Mouse (Mus musculus) embryonic facial prominence, embryonic 13.5 days (tissue): Measurements from ENCODE around the gene Pum2. TPM values are rescaled to one million over a fixed set of nuclear protein-coding genes. Genes with fewer than 3 reads are reported as not detected.

Source experiments
- ATAC-seq: fragments of 200-750 bp; cut with Nextera tagmentation; 2 replicates; pipeline ENCODE4 v1.8.0; 2017; ENCODE audit warnings: low read depth; ENCODE audit not compliant: insufficient number of reproducible peaks, insufficient read depth, low FRiP score, low TSS enrichment
- H3K27ac ChIP-seq: fragments of 300-500 bp; sonication (generic); 2 replicates; pipeline ENCODE4 v1.5.1; 2015; ENCODE audit warnings: moderate library complexity, mild to moderate bottlenecking, inconsistent platforms
- H3K27me3 ChIP-seq: fragments of 300-500 bp; sonication (generic); 2 replicates; pipeline ENCODE4 v1.6.1; 2015; ENCODE audit warnings: mild to moderate bottlenecking, inconsistent platforms
- H3K36me3 ChIP-seq: fragments of 300-500 bp; sonication (generic); 2 replicates; pipeline ENCODE4 v1.6.1; 2015; ENCODE audit warnings: mild to moderate bottlenecking, inconsistent platforms
- H3K4me1 ChIP-seq: fragments of 300-500 bp; sonication (generic); 2 replicates; pipeline ENCODE4 v1.6.1; 2015; ENCODE audit warnings: inconsistent platforms
- H3K4me2 ChIP-seq: fragments of 300-500 bp; sonication (generic); 2 replicates; pipeline ENCODE4 v1.6.1; 2015; ENCODE audit warnings: moderate library complexity, mild to moderate bottlenecking, inconsistent platforms
- H3K4me3 ChIP-seq: fragments of 300-500 bp; sonication (generic); 2 replicates; pipeline ENCODE4 v1.5.1; 2015; ENCODE audit warnings: mild to moderate bottlenecking, inconsistent platforms
- H3K9ac ChIP-seq: fragments of 300-500 bp; sonication (generic); 2 replicates; pipeline ENCODE4 v1.6.1; 2015; ENCODE audit warnings: mild to moderate bottlenecking, inconsistent platforms
- H3K9me3 ChIP-seq: fragments of 300-500 bp; sonication (generic); 2 replicates; pipeline ENCODE4 v1.6.1; 2016; ENCODE audit warnings: inconsistent platforms
- WGBS: fragments of 180-500 bp; shearing (Covaris S2); methylation state at CpG from one replicate; pipeline ENCODE4 v1.1.7; 2015; ENCODE audit warnings: mixed read lengths; 5-methylcytosine and 5-hydroxymethylcytosine counted together
- polyA plus RNA-seq: library from polyadenylated mRNA; unstranded; fragments of >200 nt; fragmentation: Nextera tagmentation; extraction: Ambion mirVana; gene quantifications from 2 replicates; pipeline ENCODE4 v1.2.1, GENCODE M21; 2015

Gene Pum2
- polyA plus RNA-seq, 1 experiment from 2014 or later: 50.2 TPM

- Histone ChIP-seq H3K9me3 (no peaks in the 10 kb centered on the region), H3K27me3 (no peaks in the 10 kb centered on the region), H3K4me3 (no peak overlapping the region), H3K4me1 (peaks cover 98% of the 10 kb centered on the region), H3K4me2 (no peak overlapping the region), H3K9ac (no peak overlapping the region), H3K36me3 (no peaks in the 10 kb centered on the region), H3K27ac (peak overlapping the region; percentile 35)
- ATAC-seq: no peak
- WGBS: 69% methylated on average over 9 of the region's 9 CpGs
Measured at GRCm38 (mm10) chr12:8781681-8782378, 107.9 kb downstream of the Pum2 start.

GRCm38 (mm10) chr12:8782565-8782964 lies 108.6 kb downstream of the Pum2 start:
- Histone ChIP-seq H3K27me3 (no peaks in the 10 kb centered on the region), H3K9ac (no peak overlapping the region), H3K36me3 (no peaks in the 10 kb centered on the region), H3K9me3 (no peaks in the 10 kb centered on the region), H3K27ac (peak overlapping the region; percentile 35), H3K4me1 (peaks cover 98% of the 10 kb centered on the region), H3K4me3 (no peak overlapping the region), H3K4me2 (no peak overlapping the region)
- 75% methylated on average over 3 of the region's 3 CpGs for WGBS
- no peak for ATAC-seq

GRCm38 (mm10) chr12:8784189-8784588 lies 110.3 kb downstream of the Pum2 start:
- Histone ChIP-seq H3K27ac (0 out of 2 replicates have a peak overlapping the region, but pooled peaks have one; percentile 16), H3K36me3 (peaks cover 11% of the 10 kb centered on the region), H3K9ac (0 out of 2 replicates have a peak overlapping the region, but pooled peaks have one; percentile 27), H3K4me3 (no peak overlapping the region), H3K9me3 (no peaks in the 10 kb centered on the region), H3K27me3 (no peaks in the 10 kb centered on the region), H3K4me1 (peaks cover 91% of the 10 kb centered on the region), H3K4me2 (no peak overlapping the region)
- no peak for ATAC-seq
- WGBS: 73% methylated on average over 9 of the region's 9 CpGs

GRCm38 (mm10) chr12:8786476-8786875 lies 112.5 kb downstream of the Pum2 start:
- Histone ChIP-seq H3K27ac (peak overlapping the region; percentile 62), H3K27me3 (no peaks in the 10 kb centered on the region), H3K4me3 (no peak overlapping the region), H3K9me3 (no peaks in the 10 kb centered on the region), H3K4me1 (peaks cover 68% of the 10 kb centered on the region), H3K4me2 (no peak overlapping the region; the same call in 1 of the 2 replicates), H3K9ac (no peak overlapping the region), H3K36me3 (peaks cover 33% of the 10 kb centered on the region)
- no peak for ATAC-seq
- 65% methylated on average over 5 of the region's 5 CpGs for WGBS

- H3K27me3 ChIP-seq: no peaks in the 10 kb centered on the region
- H3K4me3 ChIP-seq: no peak overlapping the region
- peaks cover 62% of the 10 kb centered on the region for H3K4me1 ChIP-seq
- no peak overlapping the region for H3K9ac ChIP-seq
- peaks cover 40% of the 10 kb centered on the region for H3K36me3 ChIP-seq
- no peak overlapping the region; the same call in 1 of the 2 replicates for H3K4me2 ChIP-seq
- ATAC-seq: no peak
- H3K9me3 ChIP-seq: no peaks in the 10 kb centered on the region
- H3K27ac ChIP-seq: peak overlapping the region; percentile 62
- 82% methylated on average over 12 of the region's 12 CpGs for WGBS
Measured at GRCm38 (mm10) chr12:8786984-8787730, 113.2 kb downstream of the Pum2 start.

GRCm38 (mm10) chr12:8788469-8788868 lies 114.5 kb downstream of the Pum2 start:
- ATAC-seq: no peak
- no peak overlapping the region for H3K4me2 ChIP-seq

GRCm38 (mm10) chr12:8790615-8791014 lies 116.7 kb downstream of the Pum2 start:
- 91% methylated on average over 12 of the region's 12 CpGs for WGBS
- H3K27ac ChIP-seq: no peak overlapping the region
- peaks cover 29% of the 10 kb centered on the region for H3K4me1 ChIP-seq
- ATAC-seq: no peak
- H3K27me3 ChIP-seq: no peaks in the 10 kb centered on the region
- peaks cover 75% of the 10 kb centered on the region for H3K36me3 ChIP-seq
- H3K9me3 ChIP-seq: no peaks in the 10 kb centered on the region
- no peak overlapping the region for H3K9ac ChIP-seq
- no peak overlapping the region for H3K4me2 ChIP-seq
- H3K4me3 ChIP-seq: no peak overlapping the region

More at GRCm38 (mm10) chr12:8788469-8788868, 114.5 kb downstream of the Pum2 start:
- WGBS: 72% methylated on average over 3 of the region's 3 CpGs
- H3K4me3 ChIP-seq: no peak overlapping the region
- no peak overlapping the region for H3K27ac ChIP-seq
- H3K9ac ChIP-seq: no peak overlapping the region
- peaks cover 49% of the 10 kb centered on the region for H3K4me1 ChIP-seq
- H3K27me3 ChIP-seq: no peaks in the 10 kb centered on the region
- no peaks in the 10 kb centered on the region for H3K9me3 ChIP-seq
- H3K36me3 ChIP-seq: peaks cover 53% of the 10 kb centered on the region

- WGBS: 94% methylated on average over 2 of the region's 2 CpGs
- Histone ChIP-seq H3K9me3 (no peaks in the 10 kb centered on the region), H3K27me3 (no peaks in the 10 kb centered on the region), H3K4me2 (no peak overlapping the region), H3K27ac (no peak overlapping the region), H3K9ac (no peak overlapping the region), H3K4me3 (no peak overlapping the region), H3K4me1 (peaks cover 21% of the 10 kb centered on the region), H3K36me3 (peaks cover 69% of the 10 kb centered on the region)
- ATAC-seq: no peak
Measured at GRCm38 (mm10) chr12:8793410-8794051, 119.6 kb downstream of the Pum2 start.

GRCm38 (mm10) chr12:8797936-8798335 lies 124.0 kb downstream of the Pum2 start:
- no peaks in the 10 kb centered on the region for H3K9me3 ChIP-seq
- peaks cover 29% of the 10 kb centered on the region for H3K4me1 ChIP-seq
- no peak for ATAC-seq
- no peak overlapping the region for H3K4me3 ChIP-seq
- WGBS: 66% methylated on average over 7 of the region's 7 CpGs
- H3K9ac ChIP-seq: no peak overlapping the region
- H3K4me2 ChIP-seq: no peak overlapping the region
- H3K36me3 ChIP-seq: peaks cover 27% of the 10 kb centered on the region
- H3K27ac ChIP-seq: peak overlapping the region; percentile 83
- H3K27me3 ChIP-seq: no peaks in the 10 kb centered on the region

GRCm38 (mm10) chr12:8798486-8799020 lies 124.6 kb downstream of the Pum2 start:
- 38% methylated on average over 9 of the region's 9 CpGs for WGBS

More at GRCm38 (mm10) chr12:8798486-8799020, 124.6 kb downstream of the Pum2 start:
- Histone ChIP-seq H3K4me1 (peaks cover 33% of the 10 kb centered on the region), H3K36me3 (peaks cover 21% of the 10 kb centered on the region), H3K4me2 (no peak overlapping the region), H3K9me3 (no peaks in the 10 kb centered on the region), H3K9ac (no peak overlapping the region), H3K27ac (peak overlapping the region; percentile 83), H3K27me3 (no peaks in the 10 kb centered on the region), H3K4me3 (no peak overlapping the region)
- ATAC-seq: 0 out of 2 replicates have a peak, but pooled peaks have one; percentile 30
